Mouse (Mus musculus) heart, adult 2 months (tissue): ENCODE data around the gene Hoxd3.

Experiments used
- CTCF ChIP-seq: fragments of 200-600 bp; IDR thresholded peaks from 2 replicates; pipeline ENCODE4 v1.8.1; 2022; ENCODE audit warnings: antibody characterized with exemption, mild to moderate bottlenecking, moderate library complexity
- EP300 ChIP-seq: fragments of 200-500 bp; IDR thresholded peaks from 2 replicates; pipeline ENCODE4 v1.6.1; 2011; ENCODE audit warnings: low read depth, low read length, control low read depth; ENCODE audit not compliant: insufficient read depth
- POLR2A ChIP-seq: fragments of 200-500 bp; IDR thresholded peaks from 2 replicates; pipeline ENCODE4 v1.6.1; 2011; ENCODE audit warnings: mild to moderate bottlenecking, low read depth, low read length, control low read depth; ENCODE audit not compliant: insufficient read depth

- TF ChIP-seq CTCF (no peak), POLR2A (no peak), EP300 (no peak)
Measured at GRCm38 (mm10) chr2:74725171-74725570, 13.4 kb downstream of the Hoxd3 start.
